Mouse (Mus musculus) cerebellum, adult 2 months (tissue): ENCODE results near the gene Arrdc5.

Experiments used
- CTCF ChIP-seq: fragments of 200-500 bp; IDR thresholded peaks from 2 replicates; pipeline ENCODE4 v1.5.1; 2011; ENCODE audit warnings: low read depth, mild to moderate bottlenecking, control low read depth, low read length, moderate library complexity, borderline replicate concordance; ENCODE audit not compliant: insufficient read depth
- POLR2A ChIP-seq: fragments of 200-500 bp; IDR thresholded peaks from 2 replicates; pipeline ENCODE4 v1.6.1; 2011; ENCODE audit warnings: low read length, control low read depth, borderline replicate concordance; ENCODE audit not compliant: insufficient read depth

GRCm38 (mm10) chr17:56305826-56306225 is 5.7 kb upstream of the Arrdc5 start:
- TF ChIP-seq CTCF: peak; percentile 31; the same call in 1 of the 2 replicates
- TF ChIP-seq POLR2A: no peak
